Mouse (Mus musculus) urinary bladder, postnatal 25 days (tissue): ENCODE results near the gene Snu13.

ENCODE experiments used
- DNase-seq: peaks from one replicate; pipeline ENCODE4 v3.0.0; 2022; ENCODE audit warnings: low spot score

The Snu13 gene

DNA sequence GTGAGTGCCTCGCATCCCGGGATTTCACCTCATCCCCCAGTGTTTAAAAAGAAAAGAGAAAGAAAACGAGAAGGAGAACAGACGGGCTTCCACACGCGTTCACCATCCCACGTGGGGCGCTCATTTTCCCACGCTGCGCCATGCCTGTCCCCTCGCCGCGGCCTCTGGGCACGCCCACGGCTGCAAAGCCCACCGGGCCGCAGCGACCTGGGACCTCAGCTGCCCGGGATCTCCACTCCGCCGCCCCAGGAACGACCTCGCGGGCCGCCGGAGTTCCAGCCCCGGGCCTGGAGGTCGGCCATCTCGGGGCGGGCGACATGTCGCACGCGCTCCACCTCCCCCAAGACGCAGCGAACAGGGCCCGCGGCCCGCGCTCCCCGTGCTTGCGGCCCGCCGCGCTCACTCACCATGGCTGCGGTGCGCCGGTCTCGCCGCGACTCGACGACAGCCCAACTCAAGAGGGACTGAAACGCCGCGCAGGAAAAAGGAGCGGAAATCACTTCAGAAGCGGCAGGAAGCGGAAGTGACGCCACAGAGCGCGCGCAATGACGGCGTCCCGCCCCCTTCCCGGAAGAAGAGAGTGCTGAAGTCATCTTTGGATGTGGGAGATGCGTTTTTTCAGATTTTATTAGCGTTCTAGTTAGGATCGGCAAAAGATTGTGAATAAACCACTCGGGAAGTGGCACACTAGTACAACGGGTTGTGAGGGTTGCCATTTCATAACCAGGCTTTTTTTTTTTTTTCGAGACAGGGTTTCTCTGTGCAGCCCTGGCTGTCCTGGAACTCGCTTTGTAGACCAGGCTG is at the start of gene Snu13:
Gene Snu13, minus strand, starts transcription at position 519 of the 804 bp plus-strand sequence.
- peak; percentile 90 for DNase-seq

DNA sequence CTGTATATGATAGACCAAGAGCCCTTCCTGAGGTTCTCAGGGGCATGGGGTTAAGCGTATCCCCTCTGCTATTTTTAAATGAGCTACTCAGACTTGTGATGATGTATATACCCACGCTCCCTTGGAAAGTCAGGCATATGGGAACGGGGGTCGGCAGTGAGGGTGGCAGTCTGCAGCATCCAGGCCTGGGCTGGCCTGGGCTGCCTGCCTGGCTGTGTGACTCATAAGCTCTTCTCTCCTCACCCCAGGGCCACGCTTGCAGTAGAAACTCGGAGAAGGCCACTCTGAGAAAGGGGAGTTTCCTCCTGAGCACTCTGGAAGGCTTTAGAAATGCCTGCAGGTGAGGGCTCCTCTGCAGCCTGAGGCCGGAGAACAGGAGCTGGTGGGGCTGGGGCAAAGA is 43.7 kb upstream of the Snu13 start:
- no peak for DNase-seq

DNA sequence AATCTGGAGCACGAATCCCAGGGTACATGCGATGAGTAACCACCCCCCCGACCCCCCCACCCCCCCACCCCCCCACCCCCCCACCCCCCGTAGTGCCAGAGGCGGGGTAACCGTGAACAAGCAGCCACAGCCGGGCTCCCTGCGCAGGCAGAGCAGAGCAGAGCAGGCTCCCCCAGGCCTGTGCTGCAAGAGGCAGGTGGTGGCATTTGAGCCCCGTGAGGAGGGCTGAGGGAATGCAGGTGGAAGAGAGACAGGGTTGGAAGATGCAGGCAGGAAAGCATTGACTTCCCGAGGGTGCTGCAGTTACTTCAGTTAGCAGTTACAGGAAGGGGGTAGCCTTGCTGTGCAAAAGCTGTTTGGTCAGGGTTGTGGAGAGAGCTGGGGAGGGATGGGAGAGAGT is 39.9 kb upstream of the Snu13 start:
- DNase-seq: no peak

DNA sequence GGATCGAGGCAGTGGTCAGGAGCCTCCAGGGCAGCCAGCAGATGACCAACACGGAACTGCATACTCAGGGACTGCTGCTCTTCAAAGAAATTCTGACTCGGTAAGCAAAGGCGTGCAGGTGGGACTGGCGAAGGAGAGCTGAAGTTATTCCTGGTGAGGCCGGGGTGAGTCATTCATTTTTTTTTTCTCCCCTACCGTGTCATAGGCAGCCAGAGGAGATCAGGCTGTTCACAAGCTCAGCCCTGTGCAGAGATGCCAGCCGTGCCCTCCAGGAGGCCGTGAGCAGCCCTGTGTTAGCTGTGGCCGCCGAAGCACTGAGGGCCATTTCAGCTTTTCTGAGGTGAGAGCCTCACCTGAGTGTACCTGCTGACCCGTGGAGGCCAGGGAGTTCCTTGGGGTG is 38.7 kb upstream of the Snu13 start:
- DNase-seq: no peak

DNA sequence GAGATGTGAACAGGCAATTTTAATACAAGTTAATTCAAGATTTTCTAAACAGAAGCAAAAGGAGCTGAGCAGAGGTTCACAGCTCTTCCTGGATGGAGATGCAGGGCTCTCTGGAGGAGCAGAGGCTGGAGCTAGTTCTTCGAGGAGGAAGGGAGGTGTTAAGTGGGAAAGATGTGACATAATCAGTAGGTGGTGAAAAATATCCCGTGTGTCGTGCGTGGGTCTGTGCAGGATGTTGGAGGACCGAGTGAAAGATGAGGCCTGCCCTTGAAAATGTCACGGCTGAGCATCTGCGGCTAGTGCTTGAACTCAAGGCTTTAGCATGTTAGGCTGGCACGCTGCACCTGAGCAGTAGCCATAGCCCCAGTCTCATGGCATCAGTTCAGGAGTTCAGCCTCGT is 38.2 kb upstream of the Snu13 start:
- no peak for DNase-seq

DNA sequence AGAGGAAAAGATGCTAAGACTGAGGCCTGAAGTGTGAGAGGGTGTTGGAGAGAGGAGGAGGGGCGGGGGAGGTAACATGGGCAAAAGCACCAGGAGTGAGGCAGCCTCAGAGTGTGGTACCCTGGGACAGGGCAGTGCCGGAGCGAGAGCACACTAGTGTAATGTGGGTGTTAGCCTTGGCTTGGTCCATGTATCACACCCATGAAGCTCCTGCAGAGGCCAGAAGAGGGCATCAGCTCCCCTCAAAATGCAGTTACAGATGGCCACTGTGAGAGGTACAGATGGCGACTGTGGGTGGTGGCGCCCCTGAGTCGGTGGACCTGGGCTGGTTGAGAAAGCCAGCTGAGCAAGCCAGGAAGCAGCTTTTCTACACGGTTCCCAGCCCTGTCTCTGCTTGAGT is 33.8 kb upstream of the Snu13 start:
- DNase-seq: no peak

DNA sequence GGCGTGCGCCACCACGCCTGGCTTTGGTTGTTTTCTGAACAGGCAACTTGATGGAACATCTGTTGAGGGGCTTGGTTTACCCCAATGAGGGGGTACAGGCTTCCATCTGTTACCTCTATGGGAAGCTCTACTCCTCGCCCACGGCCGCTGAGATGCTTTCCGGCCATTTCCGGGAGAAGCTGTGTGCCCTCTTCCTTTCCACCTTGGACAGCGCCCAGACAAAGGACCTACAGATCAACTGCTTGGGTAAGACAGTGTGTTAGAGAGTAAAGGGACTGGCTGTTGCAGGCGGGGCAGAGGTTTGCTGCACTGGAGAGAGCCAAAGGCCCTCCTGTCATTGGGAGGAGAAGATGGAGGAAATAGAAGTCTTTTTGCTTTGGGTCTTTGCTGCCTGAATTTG is 32.5 kb upstream of the Snu13 start:
- DNase-seq: no peak

DNA sequence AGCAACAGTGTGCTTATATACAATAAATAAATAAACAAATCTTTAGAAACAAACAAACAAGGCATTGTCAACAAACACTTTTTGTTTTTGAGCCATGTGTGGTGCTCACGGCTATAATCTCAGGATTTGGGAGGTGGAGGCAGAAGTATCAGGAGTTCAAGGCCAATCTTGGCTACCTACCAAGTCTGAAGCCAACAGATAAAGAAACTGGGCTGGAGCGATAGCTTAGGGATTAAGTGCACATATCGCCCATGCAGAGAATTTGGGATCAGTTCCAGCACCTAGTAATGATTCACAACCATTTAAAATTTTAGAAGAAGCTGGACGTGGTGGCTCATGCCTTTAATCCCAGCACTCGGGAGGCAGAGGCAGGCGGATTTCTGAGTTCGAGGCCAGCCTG is 26.1 kb upstream of the Snu13 start:
- DNase-seq: no peak

DNA sequence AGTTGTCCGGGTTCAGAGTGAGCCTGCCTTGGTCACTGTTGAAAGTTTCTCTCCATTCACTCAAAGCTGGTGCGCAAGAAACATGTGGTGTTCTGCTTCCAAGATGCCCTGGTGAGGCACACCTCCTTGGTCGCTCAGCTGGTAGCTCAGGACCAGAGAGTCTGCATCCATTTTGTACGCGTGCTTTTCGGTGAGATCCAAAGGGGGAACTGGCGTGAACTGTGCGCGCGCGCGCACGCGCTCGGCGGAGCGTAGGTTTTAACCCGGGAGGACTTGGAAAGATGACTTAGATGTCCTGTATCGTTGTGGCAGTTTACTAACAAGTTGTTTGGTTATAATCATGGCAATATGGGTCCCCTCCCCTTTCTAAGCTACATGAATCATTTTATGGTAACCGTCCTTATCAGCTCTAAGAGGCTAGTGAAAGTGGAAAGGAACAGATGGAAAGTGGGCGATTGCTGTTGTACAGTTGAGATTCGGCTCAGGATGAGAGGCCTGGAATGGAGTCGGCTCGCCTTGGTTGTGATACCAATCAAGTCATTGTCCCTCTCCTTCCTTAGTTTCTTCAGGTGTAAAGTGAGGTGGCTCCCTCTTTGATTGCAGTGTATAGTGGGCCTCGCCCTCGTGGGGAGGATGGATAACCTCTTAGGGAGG is 24.5 kb upstream of the Snu13 start:
- no peak for DNase-seq

DNA sequence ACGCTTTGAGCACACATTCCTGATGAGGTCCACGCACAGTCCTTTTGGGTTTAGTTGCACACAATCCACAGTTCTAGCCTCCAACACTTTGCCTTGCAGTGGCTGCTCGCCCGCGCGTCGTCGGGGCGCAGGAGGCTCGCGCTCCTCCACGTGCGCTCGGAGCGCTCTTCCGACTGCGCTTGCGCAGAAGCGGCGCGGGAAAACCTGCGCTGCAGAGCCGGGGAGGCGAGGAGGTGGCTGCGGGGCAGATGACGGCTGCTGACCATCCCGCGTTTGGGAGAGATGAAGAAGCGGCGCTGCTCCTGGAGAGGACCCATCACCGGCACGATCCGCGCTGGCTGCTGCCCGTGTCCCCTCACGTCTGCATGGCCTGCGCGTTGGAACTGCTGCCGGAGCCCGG is 22.5 kb upstream of the Snu13 start, which contains the start of gene Mei1:
Gene Mei1, plus strand, starts transcription at position 99 of the 400 bp plus-strand sequence.
- no peak for DNase-seq

DNA sequence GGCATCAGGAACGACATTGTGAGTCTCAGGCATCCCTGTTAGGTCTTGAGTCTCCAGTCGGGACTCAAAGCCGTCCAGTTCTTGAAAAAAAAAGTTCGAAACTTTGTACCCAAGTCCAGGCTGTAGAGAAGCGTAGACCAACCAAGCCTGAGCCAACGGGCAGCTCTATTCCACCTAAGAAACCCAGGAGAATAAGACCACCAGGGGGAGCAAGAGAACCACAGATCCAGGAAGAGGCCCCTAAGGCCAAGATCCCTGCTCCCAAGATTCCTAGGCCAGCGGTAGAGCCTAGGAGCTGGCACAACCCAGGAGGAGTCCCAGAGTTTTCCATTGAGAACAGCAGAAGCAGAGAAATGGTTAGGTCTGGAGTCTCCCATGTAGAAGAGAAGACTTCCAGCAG is 18.1 kb upstream of the Snu13 start:
- peak; percentile 67 for DNase-seq

DNA sequence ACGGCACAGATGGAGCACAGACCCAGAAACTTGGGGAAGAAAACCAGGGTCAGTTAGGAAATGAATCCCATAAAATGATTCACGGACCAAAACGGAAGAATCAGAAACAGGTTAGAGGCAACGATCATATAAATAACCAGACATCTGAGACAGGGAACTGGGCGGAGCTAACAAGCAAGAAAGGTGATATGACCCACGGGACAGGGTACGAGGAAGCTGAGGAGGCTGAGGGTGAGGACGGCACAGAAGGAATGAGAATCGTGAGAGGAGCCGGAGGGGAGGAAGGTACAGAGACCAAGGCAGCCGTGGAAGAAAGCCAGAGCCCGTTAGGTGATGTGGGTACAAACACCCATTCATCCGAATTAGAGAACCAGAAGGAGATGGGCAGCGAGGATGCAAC is 16.5 kb upstream of the Snu13 start:
- DNase-seq: no peak

DNA sequence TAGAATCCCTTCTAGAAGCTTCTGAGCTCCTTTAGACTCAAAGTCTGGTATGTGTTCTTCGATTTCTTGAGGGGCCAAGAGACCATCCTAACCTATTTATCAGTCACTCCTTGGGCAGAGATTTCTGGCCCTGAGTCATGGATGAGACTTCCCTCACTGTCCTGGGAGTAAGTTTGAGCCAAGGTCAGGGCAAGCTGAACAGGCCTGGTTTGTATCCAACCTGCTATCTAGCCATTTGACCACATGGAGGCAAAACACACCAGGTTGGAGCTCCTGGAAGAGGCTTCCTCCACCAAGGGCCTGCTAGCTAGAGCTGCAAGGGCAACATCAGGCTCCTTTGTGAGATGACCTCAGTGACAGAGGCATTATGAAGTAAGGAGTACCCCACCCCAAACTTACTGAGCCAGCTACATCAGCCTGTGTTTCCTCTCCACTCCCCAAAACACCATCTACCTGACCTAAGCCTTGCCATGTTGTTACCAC is 11.4 kb upstream of the Snu13 start, which contains the start of gene 4930407I10Rik:
Gene 4930407I10Rik, plus strand, starts transcription at position 433 of the 483 bp plus-strand sequence.
- DNase-seq: no peak

DNA sequence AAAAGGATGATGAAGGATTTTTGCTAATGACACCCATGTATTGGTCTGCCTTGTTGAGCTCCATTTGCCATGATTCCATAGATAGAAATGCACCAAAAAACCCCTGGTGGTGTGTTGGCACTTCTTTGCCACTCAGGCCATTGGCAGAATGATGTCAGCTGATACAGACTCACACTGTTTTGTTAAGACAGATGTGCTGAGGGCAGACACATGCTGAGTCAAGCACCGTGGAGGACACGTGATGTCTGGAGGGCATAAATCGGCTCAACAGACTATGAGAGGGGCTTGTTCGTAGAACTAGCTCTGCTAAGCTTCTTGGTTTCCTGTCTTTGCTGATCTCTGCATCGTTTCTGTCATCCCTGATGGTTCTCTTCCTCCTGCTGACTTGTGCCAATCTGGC is 5.1 kb upstream of the Snu13 start:
- no peak for DNase-seq

DNA sequence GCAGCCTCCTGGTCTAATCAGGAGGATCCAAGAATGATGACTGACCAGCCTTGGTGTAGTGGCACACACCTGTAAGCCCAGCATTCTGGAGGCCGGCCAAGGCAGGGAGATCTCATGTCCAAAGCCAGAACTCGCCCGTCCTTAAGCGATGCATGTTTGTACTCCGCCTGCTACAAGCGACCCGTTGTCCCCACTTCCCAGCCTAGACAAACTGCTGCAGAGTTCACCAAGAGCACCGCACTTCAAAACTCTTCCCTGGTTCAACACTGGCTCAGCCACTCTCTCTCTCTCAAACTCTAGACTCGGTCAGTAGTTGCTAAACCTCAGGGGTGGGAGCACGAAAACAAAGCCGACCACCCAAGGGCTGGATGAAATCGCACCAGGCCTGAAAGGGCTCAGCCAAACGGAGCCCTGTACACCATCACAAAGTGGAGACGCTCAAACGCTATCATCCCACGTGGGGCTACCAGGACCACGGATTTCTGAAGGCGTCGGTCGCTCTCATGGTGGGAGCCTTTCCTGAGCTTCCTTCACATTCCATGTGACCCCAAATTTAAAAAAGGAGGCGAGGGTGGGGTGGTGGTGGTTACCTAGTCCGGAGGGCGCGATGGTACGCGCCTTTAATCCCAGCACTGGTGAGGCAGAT is 1.0 kb downstream of the Snu13 start:
- peak; percentile 22 for DNase-seq

DNA sequence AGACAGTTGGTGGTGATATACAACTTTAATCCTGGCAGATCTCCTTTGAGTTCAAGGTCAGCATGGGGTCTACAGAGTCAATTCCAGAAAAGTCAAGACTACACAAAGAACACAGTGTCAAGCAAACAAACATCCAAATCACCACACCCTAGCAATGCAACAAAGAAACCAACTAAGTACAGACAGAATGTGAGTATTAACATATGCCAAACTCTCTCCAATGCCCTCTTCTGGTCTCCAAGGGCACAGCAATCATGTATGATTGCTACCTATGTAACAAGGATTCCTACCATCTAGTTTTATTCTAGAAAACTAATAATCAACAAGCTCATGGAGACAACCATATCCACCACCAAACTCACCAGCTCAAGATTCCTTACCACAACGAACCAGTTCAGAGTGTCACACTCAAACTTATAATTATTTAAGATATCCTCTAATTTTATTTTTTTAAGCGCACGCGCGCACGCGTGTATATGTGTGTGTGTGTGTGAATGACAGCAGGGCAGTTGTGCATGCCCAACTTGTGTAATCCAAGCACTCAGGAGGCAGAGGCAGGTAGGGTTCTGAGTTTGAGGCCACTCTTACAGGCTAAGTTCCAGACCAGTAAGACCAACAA is 3.1 kb downstream of the Snu13 start:
- no peak for DNase-seq

DNA sequence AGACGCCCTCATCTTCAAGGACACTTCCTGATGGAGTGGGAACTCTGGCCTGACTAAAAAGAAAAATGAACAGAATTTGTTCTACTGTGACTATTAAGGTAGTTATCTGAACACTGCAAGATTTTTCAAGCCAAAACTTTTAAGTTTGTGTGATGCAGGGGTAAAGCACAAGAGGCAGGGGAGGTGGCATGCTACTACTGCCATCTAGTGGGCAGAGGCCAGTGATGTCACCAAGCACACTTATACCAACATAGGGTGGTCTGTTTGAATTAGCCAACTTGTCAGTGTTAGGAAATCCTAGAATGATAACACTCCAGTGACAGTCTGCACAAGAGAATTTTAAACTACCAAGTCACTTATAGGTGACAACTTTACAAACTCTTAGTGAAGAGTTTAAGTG is 6.7 kb downstream of the Snu13 start:
- DNase-seq: no peak

DNA sequence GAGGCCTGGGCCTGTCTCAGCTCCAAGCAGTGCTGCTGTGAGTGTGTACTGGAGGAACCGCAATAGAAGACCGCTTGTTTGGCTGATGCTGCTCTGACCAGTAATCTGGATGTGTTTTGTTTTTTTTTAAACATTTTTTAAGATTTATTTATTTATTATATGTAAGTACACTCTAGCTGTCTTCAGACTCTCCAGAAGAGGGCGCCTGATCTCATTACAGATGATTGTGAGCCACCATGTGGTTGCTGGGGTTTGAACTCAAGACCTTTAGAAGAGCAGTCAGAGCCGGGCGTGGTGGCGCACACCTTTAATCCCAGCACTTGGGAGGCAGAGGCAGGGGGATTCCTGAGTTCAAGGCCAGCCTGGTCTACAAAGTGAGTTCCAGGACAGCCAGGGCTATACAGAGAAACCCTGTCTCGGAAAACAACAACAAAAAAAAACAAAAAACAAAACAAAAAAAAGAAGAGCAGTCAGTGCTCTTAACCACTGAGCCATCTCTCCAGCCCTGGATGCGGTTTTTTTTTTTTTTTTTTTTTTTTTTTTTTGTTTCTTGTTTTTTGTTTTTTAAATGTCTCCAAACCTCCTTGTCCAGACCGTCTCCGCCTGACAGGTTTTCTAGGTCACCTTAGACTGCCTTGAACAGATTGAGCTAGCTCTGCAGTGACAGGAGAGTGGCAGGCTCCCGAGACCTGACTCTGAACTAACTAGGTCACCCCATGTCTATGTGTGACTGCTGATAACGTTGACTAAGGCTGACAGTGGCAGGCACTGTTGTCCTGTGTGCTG is 11.3 kb downstream of the Snu13 start:
- no peak for DNase-seq

DNA sequence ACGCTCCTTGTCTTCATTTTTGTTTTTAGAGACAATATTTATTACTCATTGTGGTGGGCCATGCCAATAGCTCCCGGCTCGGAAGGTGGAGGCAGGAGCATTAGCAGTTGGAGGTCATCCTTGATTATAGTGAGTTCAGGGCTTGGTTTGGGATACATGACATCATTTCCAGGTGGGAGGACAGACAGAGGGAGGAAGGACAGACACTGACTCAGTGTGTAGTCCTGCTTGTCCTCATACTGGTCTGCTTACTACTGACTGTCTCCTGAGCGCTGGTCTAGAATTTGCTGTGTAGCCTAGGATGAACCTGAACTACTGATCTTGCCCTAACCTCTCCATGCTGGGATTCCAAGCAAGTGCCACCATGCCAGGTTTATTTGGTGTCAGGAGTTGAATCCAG is 13.6 kb downstream of the Snu13 start, which contains the start of gene Desi1:
Gene Desi1, minus strand, starts transcription at position 101 of the 400 bp plus-strand sequence.
- no peak for DNase-seq

DNA sequence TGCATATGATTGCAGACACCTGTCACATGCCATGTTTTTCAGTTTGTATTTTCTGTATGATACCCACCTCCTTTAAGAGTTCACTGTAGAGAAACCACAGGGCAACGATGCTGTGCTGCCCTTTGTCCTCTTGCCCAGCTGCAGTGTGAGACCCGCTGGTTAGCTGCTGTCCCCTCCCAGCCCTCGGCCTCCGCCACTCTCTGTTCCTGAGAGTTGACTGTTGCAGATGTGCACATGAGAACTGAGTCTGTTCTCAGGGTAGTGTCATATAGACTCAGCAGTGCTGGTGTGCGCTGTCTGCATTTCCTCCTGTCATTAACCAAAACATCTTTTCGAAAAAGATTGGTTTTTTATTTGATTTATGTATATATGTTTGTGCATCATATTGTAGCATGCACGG is 15.0 kb downstream of the Snu13 start:
- DNase-seq: no peak

DNA sequence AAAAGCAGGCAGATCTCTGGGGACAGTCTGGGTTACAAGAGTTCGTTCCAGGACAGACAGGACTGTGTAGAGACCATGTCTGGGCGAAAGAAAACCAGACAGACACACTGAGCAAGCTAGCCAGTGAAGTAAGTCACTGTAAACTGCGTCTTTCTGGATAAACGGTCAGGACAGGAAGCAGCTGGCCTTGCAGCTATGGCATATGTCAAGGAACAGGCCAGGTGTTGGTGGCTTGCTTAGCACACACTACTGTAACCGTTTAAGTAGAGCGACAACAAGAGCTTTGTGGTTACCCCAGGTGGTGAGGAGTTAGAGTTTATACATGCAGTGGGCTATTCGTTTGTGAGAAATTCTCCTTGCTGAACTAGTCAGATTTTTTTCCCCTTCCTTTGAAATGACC is 19.7 kb downstream of the Snu13 start:
- no peak for DNase-seq

DNA sequence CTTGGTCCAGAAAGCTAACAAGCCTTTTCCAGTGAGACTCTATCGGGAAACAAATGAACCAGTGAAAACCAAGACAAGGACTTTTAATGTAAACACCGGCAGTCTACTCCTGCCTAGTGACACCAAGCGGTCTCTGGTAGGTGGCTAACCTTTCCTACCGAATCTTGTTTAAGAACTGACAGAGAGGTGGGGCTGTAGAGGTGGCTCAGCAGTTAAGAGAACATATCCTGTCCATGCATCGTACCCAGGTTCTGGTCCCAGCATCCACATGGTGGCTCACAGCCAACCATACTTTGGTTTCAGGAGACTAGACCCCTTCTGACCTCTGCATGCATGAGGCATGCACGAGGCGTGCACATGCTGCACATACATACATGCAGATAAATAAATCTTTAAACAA is 20.1 kb downstream of the Snu13 start:
- no peak for DNase-seq
